Mouse (Mus musculus) activated CD4-positive, CD25-positive, alpha-beta regulatory T cell, adult 4 months (primary cell): ENCODE data around the gene Atp8b2. TPM values are rescaled to one million over a fixed set of nuclear protein-coding genes. Genes with fewer than 3 reads are reported as not detected.
A peak's percentile ranks its signal among the peaks of the same experiment; 100 is the strongest.

ENCODE experiments used
- ATAC-seq: one replicate; pipeline ENCODE4 v1.8.0; 2017
- polyA plus RNA-seq, 2 experiments: library from polyadenylated mRNA; unstranded; fragments of 100-300 nt; shearing (Covaris generic); gene quantifications; one replicate each; pipeline ENCODE4 v1.2.1; 2017

The Atp8b2 gene
- polyA plus RNA-seq, 2 experiments from 2014 or later: 19.7 to 24.1 TPM

DNA sequence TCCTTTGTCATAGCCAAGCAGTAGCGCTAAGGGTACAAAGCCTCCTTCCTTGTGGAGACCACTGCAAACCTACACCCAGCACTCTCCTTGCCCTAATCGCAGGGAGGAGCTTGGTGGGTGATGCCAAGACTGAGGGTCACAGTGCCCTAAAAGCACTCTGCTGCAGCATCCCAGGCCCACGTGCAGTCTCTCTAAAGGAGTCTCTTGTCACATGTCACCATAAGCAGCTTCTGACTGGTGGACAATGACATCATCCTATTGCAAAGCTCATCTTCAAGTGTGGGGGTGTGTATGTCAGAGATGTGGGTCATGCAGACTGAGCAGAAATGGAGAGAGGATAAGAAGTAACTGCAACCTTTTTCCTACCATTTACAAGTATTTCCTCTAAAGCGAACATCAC lies 3.9 kb downstream of the Atp8b2 start:
- no peak for ATAC-seq

DNA sequence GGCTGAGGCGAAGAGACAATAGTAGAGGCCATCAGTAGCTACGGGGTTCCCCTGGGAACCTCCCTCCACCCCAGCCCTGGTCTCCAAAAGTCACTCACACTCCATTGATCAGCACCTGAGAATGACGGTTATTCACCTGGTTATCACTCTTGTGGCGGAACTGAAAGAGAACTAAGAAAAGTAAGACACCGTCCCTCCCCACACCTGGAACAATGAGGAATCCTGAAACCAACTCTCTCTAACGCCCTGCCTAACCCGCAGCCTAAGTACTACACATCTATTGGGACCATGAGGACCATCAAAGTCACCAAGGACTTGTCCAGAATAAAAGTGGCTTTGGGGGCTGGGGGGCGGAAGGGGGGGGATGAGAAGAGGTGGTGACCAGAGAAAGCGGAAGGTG lies 5.4 kb downstream of the Atp8b2 start:
- no peak for ATAC-seq

DNA sequence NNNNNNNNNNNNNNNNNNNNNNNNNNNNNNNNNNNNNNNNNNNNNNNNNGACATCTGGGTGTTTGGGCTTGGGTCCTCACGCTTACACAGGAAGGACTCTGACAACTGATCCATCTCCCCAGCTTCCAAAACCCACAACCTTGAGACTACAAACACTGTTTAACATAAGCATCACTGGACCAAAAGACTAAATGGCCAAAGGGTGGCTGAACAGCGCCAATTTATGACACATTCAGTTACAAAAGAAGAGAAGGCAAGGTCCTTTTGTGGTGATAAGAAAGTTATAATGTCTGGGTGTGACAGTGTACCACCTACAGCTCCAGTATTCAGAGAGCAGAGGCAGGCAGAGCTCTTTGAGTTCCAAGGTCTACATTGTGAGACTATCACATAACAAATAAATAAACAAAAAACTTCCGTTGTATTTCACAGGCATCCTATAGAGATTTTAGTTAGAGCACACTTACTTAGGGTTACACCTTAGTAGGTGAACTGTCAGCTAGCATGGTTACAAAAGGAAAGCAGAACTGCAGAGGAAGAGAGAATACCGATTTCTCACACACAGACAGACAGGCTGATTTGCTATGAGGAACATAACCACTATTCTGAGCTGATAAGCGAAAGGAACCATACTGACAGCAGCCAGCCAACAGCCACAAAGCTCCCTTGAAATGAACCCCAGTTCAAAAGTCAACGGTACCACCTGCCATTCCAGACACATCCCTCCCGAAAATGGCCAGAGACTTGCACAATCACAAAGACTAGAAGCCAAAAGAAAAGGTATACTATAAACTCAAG lies 6.9 kb downstream of the Atp8b2 start:
- ATAC-seq: no peak

DNA sequence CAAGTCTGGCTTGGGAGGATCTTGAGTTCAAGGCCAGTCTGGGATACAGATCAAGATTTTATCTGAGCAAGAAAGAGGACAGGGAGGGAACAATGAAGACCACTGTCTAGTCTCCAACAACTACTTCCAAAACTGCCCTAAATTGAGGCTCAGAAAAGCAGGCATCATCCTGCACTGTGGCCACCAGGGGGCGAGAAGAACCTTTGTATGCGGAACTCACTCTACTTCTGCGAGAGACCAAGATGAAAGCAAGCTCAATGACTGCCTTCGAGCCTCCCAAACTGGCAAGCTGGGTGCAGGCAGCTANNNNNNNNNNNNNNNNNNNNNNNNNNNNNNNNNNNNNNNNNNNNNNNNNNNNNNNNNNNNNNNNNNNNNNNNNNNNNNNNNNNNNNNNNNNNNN lies 9.9 kb downstream of the Atp8b2 start:
- peak; percentile 82 for ATAC-seq

DNA sequence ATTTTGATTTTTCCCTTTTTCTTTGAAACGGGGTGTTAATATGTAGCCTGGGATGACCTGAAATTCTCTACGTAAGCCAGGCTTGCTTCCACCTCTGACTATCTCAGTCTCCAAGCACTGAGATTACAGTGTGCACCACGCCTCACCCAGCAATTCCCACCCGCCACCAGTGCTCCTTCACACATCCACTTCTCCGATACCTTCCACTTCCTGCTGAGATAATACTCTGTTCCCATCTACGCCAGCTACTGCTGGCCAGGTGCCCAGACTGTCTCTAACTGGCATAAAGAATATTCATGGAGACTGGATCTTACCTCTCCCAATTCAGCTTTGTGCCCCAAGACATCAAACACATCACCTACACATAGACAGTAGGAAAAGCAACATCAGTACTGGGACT lies 14.7 kb downstream of the Atp8b2 start:
- ATAC-seq: no peak

DNA sequence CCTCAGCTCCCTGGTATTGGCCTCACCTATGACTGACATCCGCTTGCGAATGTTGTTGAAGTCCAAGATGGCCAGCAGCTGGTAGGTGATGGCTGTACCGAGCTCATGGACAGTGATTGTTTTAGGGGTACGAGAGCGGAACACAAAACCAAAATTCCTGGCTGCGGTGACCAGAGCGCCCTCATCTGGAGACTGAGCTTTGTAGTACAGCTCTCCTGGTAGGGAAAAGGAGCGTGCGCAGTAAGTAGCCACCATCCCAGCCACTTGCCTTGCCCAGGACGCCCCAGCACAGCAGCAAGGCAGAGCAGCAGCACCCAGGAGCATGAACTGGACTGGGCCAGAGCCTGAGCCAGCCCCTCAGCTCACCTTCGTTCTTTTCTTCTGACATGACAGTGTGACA lies 15.3 kb downstream of the Atp8b2 start:
- no peak for ATAC-seq

DNA sequence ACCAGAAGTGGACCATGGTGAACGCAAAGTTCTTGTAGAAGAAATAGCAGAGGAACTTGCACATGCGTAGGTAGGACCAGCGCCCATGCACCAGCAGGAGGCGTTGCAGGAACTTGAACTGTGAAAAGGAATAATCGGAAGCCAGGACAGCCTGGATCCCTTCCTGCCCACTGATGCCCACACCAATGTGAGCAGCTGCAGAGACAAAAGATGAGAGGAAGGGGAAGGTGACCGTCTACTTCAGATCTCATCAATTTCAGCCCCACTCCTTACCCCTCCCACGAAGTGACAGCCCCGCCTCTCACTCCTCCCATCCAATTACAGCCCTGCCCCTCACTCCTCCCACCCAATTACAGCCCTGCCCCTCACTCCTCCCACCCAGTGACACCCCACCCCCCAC lies 18.3 kb downstream of the Atp8b2 start:
- ATAC-seq: no peak

DNA sequence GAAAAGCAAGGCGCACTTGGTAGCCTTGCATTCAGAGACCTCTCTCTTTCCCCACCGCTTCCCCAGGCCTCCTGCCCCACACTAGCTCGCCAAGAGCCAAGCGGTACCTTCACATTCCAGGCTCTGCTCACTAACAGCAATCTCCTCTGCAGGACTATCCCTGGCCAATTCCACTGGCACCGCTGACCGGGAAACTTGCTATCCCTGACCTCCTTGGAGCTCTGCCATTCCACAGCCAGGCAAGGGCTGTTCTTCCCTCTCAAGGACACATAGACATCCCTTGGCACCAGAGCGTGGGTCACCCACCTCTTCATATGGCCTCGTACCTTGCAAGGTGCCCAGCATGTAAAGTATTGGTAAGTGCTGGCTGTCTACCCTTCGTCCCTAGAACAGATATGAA lies 20.4 kb downstream of the Atp8b2 start:
- no peak for ATAC-seq

DNA sequence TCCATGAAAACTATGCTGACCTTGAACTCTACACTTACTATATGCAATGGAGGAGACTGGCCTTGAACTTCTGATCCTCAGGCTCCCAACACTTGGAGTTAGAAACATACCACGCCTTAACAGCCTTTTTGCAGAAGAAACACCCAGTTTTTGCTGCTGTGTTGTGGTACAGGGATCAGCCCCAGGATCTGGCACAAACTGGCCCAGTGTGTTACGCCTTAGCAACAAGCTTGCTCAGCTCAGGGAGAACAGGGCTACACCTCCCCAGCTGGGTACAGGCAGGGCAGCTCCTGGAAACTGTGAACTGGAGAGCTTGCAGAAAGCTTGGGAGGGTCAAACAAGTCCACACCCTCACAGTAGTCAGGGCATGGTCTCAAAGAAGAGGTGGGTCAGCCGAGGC lies 26.8 kb downstream of the Atp8b2 start:
- no peak for ATAC-seq

DNA sequence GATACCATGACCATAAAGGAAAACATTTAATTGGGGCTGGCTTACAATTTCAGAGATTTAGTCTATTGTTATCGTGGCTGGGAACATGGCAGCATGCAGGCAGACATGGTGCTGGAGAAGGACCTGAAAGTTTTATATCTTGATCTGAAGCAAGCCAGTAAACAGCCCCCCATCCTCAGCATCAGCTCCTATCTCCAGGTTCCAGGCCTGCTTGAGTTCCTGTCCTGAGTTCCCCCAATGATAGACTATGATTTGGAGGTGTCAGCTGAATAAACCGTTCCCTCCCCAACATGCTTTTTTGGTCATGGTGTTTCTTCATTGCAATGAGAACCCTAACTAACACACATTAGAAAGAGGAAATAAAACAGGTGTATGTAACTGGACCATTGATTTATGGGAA lies 30.4 kb downstream of the Atp8b2 start:
- no peak for ATAC-seq

DNA sequence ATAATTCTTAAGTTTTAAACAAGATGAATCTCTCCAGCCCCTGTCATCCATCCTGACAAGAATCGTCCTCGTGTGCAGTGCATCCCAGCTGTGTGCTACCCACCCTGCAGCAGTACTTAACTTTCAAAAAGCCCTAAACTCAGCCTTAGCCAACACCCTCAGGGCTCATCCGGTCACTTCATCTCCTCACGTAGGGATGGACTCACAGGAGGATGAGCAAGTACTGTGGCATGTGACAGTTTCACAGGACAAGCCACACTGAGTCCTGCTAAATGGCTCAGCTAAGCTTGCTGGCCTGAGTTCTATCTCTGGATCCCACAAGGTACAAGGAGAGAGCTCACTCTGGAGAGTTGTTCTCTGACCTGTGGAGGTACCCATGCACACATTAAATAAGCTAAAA lies 34.4 kb downstream of the Atp8b2 start:
- ATAC-seq: no peak

DNA sequence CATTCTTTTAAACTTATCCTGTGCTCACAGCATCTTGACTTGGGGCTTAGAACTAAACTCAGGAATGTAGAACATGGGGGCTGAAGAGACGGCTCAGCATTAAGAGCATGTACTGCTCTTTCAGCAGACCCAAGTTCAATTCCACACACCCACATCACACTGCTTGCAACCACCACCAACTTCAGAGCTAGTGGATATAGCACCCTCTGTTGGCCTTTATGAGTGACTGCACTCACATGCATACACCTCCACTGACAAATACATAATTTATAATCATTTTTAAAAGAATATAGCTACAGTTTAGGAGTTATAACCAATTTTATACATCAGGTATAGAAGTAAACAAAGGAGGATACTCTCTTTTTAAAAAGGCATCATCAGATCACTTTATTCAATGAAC lies 36.9 kb downstream of the Atp8b2 start:
- no peak for ATAC-seq

DNA sequence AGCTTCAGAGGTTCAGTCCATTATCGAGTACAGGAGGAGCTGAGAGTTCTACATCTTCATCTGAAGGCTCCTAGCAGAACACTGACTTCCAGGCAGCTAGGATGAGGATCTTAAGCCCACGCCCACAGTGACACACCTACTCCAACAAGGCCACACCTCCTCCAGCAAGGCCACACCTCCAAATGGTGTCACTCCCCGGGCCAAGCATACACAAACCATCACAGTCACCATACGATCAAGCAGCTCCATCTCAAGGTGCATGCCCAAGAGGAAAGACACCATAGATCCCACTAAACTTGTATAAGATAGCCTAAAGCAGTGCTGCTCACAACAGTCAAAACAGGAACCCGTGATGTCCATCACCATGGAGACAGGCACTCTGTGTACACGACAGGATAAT lies 42.6 kb downstream of the Atp8b2 start:
- no peak for ATAC-seq

DNA sequence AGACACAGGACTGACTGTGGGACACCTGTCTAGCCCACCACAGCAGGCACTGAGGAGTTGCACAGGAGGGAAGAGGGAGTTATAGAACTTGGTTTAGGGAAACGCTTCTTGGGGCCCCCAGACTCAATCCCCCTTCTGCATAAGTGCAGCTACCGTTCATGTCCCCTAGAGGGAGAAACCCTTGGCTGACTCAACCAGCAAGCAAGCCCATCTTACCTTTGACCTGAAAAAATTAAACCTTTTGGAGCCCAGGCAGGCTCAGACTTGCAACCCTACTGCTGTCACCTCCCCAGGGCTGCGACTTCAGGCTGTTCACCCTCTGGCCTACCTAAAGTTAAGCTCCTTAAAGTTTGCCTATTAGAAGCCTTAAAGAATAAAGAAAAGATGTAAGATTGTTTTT lies 45.9 kb downstream of the Atp8b2 start:
- ATAC-seq: no peak

DNA sequence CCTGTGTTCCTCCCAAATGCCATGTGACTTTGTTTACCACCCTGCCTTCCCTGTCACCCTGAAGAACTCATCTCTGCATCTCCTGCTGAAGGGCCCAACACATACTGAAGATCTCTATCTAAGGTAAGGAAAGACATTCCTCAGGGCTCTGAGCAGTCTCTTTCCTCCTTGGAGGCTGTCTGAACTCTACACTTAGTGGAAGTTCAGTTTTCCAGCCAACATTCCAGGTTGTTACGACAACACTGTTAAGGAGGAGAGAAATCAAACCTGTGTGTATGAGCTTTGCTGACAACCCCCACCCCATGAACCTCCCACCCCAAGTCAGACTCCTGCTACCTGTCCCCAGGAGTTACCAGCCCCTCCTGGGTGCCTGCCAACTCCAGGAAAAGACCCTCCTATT lies 46.7 kb downstream of the Atp8b2 start:
- no peak for ATAC-seq

DNA sequence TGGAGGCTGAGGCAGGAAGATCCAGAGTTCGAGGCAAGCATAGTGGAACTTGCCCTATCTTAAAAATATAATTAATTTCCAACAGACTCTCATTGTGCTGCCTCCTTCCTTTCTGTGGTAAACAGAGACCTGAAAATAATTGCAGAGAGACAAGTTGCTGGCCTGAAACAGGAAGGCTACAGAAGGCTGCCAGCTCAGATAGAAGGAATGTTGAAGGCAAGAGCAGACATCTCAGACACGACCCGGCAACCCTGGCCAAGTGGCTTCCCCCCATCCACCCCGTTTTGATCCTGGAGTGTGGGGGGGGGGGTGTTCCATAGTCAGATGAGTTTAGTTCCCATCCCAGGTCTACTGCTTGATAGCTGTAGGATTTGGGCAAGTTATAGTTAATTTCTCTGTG lies 48.6 kb downstream of the Atp8b2 start:
- no peak for ATAC-seq

DNA sequence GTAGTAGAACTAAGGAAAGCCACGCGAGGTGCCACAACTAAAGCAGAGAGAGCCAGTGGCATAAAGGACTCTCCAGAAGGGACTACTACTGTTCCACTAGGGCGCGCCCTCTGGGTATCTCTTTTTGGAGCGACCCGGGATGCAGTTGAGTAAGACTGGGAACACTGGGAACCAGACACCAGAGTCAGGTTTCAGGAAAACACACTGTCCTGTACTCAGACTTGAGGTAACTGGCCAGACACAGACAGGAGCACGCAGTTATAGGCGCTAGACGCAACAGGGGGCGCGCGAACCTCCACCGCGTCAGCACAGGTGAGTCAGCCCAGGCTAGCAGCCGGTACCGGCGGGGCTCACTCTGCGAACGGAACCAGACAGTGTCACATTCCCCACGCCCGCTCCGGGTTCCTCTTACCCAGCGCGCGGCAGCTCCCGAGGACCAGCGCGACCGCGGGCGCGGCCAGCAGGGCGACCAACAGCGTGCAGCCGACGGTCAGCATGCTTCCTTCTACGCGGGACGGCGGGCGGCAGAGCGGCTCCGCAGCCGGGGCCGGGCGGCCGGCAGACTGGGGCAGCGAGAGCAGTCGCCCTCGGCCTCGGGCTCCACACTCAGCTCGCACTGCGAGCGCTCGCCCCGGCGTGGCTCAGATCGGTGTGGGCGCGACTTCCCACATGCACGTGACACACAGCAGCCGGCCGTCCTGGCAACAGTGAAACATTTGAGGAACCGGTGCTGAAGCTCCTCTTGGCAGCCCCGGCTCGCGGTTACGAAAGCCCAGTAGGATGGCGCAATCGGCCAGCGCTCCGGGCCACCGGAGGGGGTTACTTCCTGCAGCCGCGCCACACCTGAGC lies 50.5 kb downstream of the Atp8b2 start, which contains the start of gene Il6ra:
Il6ra (minus strand) TSS at position 654 of the 849 bp plus-strand sequence.
- ATAC-seq: peak; percentile 77

DNA sequence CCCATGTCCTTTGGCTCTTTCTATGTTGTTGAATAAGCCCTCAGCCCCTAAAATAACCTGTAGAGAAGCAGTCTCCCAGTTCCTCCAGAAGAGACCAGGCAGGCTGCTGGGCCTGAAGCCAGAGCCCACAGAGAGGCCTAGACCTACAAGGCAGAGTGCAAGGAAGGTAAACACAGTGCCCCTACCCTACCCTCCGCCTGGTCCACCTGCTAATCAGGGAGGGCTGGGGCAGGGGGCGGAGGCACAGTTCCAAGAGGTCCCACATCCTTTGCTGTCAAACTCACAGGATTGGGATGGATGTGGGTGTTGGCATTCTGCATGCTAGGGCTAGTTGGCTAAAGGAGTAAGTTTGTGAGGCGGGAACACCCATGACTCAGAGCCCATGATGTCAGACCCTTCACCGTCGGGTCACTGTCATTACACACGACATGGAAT lies 51.2 kb downstream of the Atp8b2 start:
- no peak for ATAC-seq

DNA sequence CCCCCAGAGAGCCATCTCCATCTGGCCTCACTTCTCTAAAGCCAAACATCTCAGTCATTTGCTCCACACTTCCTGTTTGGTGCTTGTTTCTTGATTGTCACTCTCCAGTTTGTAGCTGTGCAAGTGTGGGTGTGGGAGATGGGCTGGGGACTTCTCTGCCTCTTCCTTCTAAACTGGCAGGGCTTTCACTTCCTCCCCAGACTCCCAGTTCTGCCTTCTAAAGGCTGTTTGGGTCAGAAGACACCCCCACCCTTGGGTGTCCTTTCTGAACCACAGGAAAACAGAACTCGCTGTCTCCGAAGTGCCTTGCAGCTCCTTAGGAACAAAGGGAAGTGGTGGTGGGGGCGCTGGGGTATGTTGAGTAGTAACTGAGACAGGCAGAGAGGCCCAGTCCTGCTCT lies 52.1 kb downstream of the Atp8b2 start:
- ATAC-seq: no peak

DNA sequence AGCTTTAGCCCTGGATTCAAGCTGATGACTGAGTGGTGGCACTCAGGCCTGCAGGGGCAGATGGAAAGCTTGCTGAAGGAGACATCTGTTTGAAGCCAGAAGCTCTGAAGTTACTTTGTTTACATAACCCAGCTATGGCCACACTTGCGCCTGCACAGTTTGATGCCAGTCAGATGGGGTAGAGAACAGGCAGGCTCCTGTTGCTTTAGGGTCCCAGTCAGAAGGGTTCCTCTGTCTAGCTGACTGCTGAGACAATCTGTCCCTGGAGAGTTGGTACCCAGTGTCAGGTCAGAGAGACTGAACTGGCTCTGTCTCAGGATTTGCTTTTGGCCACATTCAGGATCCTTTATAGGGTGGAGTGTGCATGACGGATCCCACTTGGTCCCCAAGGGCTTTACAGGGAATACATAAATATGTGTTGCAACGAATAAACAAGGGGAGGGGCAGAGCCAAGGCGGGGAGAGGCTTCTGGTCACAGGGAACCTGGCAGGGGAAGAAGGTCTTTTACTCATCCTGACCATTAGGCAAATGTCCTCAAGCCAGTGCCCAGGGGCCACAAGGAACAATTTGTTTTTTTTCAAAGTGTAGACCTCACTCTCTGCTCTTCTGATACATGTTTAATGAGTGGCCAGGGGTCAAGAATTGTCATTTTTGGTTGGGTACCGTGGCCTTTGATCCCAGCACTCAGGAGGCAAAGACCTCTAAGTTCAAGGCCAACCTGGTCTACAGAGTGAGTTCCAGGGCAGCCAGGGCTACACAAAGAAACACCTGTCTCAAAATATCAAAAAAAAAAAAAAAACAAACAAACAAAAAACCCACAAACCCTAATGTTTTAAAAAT lies 53.4 kb downstream of the Atp8b2 start:
- ATAC-seq: no peak

DNA sequence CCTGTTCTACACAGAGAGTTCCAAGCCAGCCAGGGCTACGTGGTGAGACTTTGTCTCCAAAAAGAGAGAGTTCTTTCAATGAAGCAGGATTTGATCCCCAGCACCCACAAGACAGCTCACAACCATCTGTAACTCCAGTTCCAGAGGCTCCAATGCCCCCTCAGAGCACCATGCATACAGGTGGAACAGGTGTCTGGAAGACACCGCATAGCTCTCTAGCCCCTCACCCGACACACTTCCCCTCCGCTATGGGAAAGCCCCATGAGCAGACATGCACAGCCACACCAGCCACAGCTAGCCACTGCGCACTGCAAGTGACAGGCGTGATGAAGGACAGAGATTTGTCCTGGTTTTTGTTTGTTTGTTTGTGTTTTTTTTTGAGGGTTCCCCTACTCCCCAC lies 54.5 kb downstream of the Atp8b2 start:
- peak; percentile 37 for ATAC-seq

DNA sequence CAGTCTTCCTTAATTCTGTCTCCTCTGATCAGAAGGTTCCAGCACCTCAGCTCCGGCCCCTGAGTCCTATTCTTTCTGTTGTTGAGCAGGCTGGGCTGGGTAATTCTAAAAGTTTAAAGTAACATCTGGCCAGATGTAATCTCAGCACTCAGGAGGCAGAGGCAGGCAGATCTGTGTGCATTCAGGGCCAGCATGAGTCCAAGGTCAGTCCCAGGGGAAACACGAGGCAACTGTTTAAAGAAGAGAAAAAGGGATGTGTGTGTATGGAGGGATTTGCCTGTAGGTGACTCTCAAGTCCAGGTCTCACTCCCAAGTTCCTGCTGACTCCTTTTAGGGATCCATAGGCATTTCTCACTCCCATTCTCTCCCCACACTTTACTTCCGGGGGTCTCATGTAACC lies 55.5 kb downstream of the Atp8b2 start:
- no peak for ATAC-seq

DNA sequence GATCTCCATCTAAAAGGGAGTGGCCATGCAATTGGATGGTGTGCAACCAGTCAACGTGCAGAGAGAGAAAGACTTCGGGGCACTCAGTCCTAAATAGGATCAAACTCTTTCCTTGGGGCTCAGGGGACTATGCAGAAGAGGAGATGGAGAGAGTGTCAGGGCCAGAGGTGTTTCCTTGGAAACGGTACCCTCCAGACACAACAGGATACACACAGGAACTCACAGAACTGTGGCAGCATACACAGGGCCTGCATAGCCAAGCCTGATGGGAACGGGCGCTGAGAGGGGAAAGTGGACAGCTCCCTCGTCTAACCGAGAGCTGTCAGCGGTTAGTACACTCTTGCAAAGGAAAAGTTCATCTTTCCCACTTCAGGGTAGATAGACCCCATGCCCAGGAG lies 63.8 kb downstream of the Atp8b2 start:
- peak; percentile 24 for ATAC-seq
